Mouse (Mus musculus) heart, postnatal 0 days (tissue): ENCODE results near the gene Ddx56.

ENCODE experiments used
- CTCF ChIP-seq: IDR thresholded peaks from 2 replicates; pipeline ENCODE4 v1.5.1; 2016; ENCODE audit warnings: antibody characterized with exemption, control low read depth, low read depth
- EP300 ChIP-seq: IDR thresholded peaks from 2 replicates; pipeline ENCODE4 v1.6.1; 2016; ENCODE audit warnings: antibody characterized with exemption, low read depth

DNA sequence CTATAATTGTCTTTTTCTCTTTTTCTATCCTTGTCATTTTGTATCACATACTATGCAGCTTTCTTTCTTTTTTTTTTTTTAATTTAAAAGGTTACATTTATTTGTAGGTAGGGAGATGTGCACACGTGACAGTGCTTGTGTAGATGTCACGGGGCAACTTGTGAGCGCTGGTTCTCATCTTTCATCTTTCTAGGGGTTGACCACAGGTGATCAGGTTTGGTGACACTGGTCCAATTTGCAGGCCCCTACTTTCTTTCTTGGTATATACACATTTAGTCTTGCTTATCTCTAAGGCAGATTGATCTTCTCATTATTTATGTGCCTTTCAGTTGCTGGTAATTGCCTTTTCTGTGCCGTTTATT, 25.4 kb upstream of the Ddx56 start:
- TF ChIP-seq CTCF = no peak
- TF ChIP-seq EP300 = no peak
